Mouse (Mus musculus) c-Kit-positive CD71-negative TER-119-negative erythroid progenitor cells, embryonic 14.5 days (primary cell): ENCODE data around the gene Map3k1.

ENCODE experiments used
- DNase-seq: peaks from one replicate; pipeline ENCODE4 v3.0.0-alpha.2; 2013; ENCODE audit warnings: low read depth

Gene Map3k1

GRCm38 (mm10) chr13:111812647-111813046, 3.9 kb upstream of the Map3k1 start:
- DNase-seq: no peak

DNA sequence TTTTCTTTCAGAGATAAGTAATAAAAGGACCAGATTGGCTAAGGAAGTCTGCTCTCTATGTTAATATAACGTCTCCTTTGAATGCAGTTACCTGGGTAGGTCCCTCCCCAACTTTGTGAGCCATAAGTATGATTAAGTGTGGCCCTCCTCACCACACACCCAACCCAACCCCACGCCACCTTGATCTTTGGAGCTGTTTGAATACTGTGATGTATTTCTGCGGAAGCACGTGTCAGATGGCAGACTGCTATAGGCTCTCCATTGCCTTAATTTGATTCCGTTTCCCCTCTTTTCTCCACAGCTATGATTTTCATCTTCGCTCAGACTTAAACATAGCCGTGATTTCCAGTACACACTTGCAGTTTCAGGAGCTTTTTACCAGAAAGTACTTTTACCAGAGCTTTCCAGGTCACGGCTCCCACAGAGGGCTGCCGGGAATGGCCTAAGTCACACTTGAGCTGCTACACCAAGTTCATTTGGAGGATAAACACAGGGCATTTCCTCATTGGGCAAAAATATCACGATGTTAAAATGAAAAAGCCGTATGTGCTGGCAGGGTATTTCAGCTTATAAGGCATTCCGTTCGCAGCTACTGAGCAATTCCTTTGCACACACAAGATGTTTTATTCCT, 2.3 kb upstream of the Map3k1 start:
- DNase-seq: no peak

- DNase-seq: no peak
Observed at GRCm38 (mm10) chr13:111809466-111810228, 854 bp upstream of the Map3k1 start.

GRCm38 (mm10) chr13:111808387-111808636, 481 bp downstream of the Map3k1 start:
- DNase-seq: no peak

DNA sequence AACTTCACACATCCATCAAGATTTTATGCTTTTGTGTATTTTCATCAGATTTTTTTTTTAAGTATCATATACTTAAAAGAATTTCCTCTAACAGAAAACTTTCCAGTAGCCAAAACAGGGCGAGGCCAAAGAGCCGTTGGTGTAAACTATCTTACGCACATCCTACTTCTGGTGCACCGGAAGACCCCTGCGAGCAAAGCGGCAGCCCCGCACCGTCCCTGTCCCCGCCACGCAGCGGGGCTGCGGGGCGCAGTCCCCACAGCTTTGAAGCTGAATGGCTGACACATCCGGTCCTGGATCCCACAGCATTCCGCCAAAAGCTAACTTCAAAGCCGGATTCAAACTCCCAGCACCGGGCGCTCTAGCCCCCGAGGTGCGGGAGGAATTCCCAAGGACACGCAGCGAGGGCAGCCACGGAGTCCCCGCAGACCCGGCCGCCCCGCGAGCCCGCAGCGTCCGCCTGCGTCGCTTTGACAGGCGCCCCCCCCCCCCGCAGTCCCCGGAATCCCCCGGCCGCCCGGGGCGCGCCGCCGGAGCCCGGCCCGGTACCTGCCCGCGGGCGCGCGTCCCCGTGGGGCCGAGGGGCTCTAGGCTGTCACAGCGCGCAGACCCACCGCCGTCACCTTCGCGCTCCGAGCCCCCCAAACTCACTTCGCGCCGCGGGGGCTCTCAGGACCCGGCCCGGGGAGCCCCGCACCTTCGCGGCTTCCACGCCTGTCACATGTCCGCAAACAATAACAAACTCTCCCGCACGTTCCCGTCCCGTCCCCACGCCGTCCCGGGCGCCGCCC, 1.0 kb downstream of the Map3k1 start:
- DNase-seq: no peak

- DNase-seq: no peak
Observed at GRCm38 (mm10) chr13:111807105-111807595, 1.6 kb downstream of the Map3k1 start.

- DNase-seq: no peak
Observed at GRCm38 (mm10) chr13:111805738-111806722, 2.8 kb downstream of the Map3k1 start.

DNA sequence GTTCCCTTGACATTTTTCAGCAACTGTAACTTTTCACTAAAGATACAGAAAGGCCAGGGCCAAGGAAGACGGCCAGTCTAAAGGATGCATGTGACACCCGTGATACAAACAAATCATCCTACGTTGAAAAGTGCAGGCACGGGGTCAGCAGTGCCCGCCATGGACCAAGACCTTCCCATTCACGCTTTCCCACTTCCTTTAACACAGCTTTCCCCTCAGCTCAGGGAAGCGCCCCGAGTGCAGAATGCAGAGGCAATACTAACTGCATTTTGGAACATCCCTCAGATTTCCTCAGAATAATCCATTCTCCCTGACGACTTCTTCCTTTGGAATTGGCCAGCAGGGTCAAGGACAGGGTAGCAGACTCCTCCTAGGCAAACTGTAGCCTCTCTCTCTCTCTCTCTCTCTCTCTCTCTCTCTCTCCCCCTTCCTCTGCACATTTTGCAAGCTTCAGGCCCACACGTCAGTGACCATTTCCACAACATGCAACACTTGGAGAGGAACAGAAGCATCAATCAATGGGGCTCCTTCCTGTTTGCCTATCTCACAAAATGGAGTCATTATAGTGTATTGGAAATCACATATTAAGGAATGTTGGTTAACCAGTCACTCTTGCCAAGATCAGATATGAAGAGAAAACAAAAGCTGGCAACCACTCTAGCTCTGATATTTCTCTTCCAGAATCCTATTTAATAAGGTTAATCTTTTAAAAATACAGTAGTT, 3.7 kb downstream of the Map3k1 start:
- DNase-seq: no peak

DNA sequence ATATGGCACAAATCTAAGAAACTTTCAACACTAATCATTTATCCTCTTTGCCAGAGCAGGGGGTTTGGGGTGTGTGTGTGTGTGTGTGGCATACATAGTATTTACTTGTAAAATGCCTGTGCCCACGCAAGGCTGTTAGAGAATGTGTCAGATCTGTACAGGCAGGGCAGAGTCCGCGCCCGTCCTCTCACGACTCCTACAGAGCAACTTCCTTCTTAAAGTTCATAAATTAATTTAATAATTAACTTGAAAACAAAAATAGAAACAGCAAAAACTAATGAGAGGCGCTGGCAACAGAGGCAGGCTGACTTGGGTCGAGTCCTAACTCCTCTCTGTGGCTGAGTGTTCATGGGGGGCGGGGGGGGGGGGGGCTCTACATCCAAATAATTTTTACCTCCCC, 4.6 kb downstream of the Map3k1 start:
- no peak for DNase-seq

DNA sequence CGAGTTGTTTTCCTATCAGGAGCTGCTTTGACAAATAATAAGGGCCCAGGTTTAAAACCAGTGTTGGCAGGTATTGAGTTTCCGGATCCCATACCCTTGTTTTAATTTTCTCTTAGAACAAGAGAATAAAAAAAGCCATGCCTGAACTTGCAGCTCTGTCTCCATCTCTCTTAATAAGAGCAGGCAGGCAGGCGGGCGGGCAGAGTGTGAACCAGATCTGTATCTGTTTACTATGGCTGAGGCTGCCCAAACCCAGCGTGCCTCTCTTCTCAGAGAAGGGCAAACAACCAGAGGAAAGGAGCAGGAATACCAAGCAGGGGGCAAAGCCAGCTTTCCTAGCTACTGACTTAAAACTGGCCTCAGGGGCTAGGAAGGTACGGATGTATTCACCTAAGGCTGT, 5.3 kb downstream of the Map3k1 start:
- no peak for DNase-seq

DNA sequence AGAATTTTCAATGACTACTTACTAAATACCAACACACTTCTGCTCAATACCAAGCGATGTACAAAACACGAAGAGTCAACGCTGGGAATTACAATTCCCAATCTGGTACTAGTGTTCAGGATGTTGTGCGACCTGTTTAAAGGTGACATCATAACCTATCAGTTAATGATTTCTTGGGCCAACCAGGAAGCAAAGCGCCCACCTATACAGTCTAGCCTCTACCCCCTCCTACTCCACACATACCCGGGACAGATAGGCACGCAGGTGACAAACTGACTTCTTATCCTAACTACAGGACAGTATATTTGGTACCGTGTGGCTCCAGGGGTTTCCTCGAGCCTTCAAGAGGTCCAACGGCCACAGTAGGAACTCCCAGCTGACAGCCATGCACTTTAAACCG, 5.9 kb downstream of the Map3k1 start:
- no peak for DNase-seq

DNA sequence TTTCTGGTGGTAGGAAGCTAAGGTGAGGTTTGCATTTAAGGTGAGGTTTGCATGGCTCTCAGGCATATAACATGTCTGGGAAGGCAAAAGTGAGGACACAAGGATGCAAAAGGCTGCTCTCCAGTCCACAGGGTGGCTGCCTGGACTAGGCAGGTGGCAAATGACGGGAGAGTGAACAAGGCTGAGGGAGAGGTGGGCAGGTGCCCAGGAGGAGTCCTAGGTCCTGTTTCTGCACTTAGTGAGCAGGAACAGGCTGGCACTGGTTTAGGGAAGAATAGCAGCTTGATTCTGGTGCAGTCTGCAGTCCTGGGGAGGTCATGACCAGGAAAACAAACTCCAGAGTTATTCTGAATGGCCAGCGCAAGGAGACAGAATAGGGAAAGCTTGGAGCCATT, 6.5 kb downstream of the Map3k1 start:
- no peak for DNase-seq

GRCm38 (mm10) chr13:111801662-111802270, 7.0 kb downstream of the Map3k1 start:
- DNase-seq: no peak

GRCm38 (mm10) chr13:111800866-111801265, 7.9 kb downstream of the Map3k1 start:
- no peak for DNase-seq

DNA sequence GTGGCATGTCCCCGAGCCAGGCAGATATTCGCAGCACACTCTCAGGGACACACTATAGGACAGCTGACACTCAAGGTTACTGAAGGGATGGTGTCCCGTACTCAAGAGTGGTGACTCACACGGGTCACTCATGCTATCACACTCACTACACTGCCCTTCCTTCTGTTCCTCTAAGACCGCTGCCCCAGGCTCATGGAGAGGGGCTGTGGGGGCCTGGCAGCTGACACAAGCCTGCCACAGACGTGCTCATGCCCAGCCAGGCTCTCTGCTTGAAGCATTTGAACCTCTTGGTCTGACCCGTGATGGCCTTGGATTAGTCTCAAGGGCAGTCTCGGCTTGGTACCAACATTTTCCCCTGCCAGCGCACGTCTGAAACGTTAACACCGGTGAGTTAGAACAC, 10.7 kb downstream of the Map3k1 start:
- DNase-seq: no peak

- DNase-seq: no peak
Observed at GRCm38 (mm10) chr13:111797021-111797420, 11.8 kb downstream of the Map3k1 start.

DNA sequence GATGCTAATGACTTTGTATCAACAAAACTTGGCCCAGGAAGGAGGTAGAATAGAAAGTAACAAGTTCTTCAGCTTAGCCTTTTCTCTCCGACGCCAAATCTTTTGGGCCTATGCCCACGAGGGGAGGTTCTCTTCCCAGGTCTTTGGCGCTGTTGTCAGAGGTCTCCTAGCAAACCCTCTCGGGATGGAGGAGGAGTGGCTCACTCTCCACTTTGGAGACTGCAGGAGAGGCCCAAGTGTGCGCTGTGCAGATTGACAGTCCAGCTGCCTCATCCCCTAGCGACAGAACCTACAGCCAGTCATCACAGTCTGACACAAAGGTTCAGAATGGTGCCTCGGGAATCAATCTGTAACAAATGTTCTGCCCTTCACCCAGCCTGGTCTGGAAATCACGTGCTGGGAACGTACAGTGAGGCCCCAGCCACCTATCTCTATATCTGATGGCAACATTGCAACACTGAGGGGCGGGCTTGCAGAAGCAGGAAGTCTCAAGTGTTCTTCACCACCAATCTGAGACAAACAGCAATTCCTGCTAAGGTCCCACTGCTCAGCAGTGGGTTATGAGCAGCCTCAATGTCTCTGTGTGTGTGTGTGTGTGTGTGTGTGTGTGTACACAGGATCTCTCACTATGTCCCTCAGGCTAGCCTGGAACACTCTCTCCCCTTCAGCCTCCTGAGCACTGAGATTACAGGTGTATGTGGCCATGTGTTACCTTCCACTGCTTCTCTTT, 12.4 kb downstream of the Map3k1 start:
- DNase-seq: no peak

- DNase-seq: no peak
Observed at GRCm38 (mm10) chr13:111792975-111793287, 15.9 kb downstream of the Map3k1 start.

- DNase-seq: no peak
Observed at GRCm38 (mm10) chr13:111792130-111792974, 16.4 kb downstream of the Map3k1 start.
